Mouse (Mus musculus): ENCODE data around the gene Ttc14.

- TF ChIP-seq CTCF (conservative IDR thresholded peaks at IDR 0.05; ENCODE audit: low read length), result no peak
- no peak for TF ChIP-seq NANOG (IDR thresholded peaks at IDR 0.05; ENCODE audit: borderline replicate concordance, low read length)
Observed at GRCm38 (mm10) chr3:33832351-33832750, 32.7 kb downstream of the Ttc14 start.
